Mouse (Mus musculus): ENCODE results near the gene Rhob.
"Not testable (repeated sequence)": the region's sequence is repeated elsewhere in the genome, so short reads cannot be mapped to it uniquely, and the experiment has no call there.

The Rhob gene

DNA sequence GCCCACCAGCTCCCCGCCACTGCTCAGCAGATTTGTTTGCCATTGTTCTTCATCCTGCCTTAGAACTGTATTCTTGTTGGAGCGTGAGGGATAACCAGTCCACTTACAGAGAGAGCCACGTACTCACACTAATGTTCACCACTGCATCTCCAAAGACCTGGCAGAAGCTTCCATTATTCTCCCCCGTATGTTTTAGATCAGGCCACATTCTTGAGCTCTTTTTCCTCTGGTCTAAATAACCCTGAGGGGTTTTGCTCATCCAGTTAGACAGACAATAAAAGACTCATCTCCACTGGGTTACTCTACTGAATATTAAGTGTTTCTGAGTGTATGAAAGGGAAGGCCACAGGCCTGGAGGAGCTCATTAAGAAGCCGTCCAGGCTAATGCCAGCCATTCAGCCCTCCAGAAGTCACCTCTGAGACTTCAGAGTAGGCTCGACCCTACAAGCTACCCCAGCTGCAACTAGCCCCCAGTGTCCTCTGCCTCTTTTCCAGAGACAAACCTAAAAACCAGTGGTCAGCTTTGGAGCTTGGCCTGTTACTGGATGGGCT is 24.9 kb downstream of the Rhob start:
- in situ Hi-C loops (cut with MboI, MseI): no loop called here

GRCm38 (mm10) chr12:8472591-8473358 is 27.0 kb downstream of the Rhob start:
- in situ Hi-C loops (cut with MboI, MseI): no loop called here

GRCm38 (mm10) chr12:8472051-8472450 is 27.8 kb downstream of the Rhob start:
- in situ Hi-C loops (cut with MboI, MseI): no loop called here

DNA sequence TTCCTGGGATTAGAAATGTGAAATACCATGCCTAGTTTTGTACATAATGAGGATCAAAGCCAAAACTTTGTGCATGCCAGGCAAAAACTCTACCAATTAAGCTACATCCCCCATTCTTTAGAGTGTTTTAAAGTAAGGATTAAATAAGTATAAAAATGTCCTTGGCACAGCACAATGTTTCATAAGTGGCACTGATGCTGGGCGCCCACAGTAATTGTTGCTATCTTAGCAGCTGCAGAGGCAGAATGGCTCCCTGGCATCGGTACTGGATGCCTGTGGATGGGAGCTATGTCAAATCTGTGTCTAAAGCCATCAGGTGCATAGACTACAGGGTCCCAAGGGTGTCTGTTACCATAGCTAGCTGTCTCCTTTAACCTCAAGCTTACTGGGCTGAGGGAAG is 28.8 kb downstream of the Rhob start:
- in situ Hi-C loops (cut with MboI, MseI): no loop called here

DNA sequence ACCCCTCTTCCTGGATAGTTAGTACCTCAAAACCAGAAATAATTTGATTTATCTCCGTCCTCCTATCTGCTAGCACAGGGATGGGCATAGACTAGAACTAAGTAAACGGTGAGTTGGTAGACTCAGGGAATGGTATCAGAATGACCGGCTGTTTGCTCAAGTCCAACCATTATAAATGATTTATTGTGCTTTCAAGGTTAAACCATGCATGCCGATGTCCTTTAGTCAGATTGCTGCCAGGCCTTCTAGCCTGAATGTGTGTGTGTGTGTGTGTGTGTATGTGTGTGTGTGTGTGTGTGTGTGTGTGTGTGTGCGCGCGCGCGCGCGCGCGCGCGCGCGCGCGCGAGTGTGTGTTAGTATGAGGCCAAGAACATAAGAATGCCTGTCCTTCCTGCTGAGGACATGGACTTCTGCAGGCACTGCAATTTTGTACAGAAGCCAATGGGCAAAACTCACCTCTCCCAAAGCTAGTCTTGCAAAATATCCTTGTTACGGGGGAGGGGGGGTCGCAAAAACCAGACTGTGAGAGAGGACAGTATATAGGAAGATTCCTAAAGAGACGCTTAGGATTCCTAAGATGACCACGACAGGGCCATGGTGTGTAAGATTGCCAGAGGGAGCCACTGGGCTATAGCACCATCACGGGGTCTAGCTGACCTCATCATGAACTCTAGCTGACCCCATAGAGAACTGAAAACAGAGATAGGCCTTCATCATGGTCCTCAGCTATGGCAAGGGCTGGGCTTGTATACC is 29.9 kb downstream of the Rhob start:
- in situ Hi-C loops (cut with MboI, MseI): no loop called here

DNA sequence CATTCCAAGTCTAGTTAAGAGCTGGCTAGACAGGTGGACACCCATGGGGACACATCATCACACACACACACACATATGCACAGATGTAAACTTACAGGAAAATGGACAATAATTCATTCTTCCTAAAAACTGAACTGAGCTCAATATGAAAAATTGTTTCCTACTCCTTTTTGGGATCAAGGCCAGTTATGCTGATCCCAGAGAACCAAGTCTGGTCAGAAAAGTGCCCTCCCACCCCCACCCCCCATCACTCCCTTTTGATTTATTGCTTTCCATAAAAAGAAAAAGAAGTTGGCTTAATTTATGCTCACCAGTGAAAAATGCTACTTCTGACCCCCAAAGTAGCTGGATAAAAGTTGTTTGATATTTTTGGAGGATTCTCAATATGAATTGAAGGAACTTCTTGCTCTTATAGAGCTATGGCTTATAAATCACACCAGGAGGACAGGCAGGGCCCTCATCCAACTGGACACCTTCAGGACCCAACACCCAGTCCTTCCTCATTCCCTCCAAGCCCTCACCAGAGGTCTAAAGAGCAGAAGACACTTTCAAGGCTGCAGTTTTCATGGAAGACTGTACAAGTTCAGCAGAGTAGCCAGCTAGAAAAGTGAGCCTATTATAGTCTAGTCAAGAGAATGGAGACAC is 31.5 kb downstream of the Rhob start:
- in situ Hi-C loops (cut with MboI, MseI): no loop called here

DNA sequence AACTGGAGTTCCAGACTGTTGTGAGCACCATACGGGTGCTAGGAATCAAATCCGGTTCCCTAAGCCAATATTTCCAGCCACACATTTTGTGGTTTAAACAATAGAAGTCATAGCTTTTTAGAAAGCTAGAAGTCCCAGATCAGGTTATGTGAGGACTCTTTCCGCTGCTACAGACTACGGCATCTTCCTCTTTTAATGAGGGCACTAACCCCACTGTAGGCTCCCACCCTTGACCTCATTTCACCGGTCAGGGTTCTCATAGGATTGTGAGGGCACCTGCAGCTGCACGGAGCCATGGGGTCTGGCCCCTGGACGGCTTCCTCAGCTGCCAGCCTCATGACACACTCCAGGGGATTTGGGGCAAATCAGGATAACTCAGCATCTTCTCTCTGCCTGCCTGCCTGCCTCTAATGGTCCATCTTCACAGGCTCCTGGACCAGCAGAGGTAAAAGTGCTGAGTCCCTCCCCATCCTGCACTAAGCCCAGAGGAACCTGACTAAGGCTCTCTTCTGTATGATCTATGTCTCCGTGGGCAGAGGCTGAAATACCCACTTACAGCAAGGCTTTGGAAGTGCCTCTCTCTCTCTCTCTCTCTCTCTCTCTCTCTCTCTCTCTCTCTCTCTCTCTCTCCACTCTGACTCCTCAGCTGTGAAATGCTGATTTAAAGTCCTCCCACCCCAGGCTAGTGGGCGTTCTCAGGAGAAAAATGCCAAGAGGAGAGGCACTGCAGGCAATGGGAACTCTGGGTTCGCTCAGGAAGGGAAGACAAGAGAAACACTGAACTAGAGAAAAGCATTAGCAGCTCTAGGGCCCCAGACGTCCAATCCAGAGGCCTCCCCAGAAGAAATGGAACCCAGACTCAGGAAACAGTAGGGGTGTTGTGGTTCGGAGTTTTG is 32.5 kb downstream of the Rhob start:
- in situ Hi-C loops (cut with MboI, MseI): no loop called here

GRCm38 (mm10) chr12:8465680-8466079 is 34.1 kb downstream of the Rhob start:
- in situ Hi-C loops (cut with MboI, MseI): no loop called here

- in situ Hi-C loops (cut with MboI, MseI): no loop called here
Measured at GRCm38 (mm10) chr12:8464961-8465360, 34.8 kb downstream of the Rhob start.

- in situ Hi-C loops (cut with MboI, MseI): no loop called here
Measured at GRCm38 (mm10) chr12:8463599-8464160, 36.1 kb downstream of the Rhob start.

DNA sequence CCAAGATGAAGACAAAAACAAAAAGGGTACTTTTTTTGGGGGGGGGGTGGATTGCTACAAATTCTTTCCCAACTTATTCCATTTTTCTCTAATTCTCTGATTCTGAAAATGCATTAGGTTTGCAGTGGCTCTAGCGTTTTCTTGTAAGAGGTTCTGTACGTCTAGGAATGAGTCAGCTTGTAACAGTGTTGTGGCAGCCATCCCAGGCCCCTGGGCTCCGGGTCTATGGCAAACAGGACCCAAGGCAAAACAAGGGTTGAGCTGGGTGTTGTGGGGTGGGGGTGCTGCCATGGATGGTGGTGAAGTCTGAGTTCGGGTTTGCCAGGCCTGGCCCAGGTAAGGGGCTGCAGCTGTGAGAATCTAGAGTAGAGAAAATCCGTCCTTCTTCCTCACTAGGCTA is 37.3 kb downstream of the Rhob start:
- in situ Hi-C loops (cut with MboI, MseI): no loop called here

GRCm38 (mm10) chr12:8461575-8461974 is 38.2 kb downstream of the Rhob start:
- in situ Hi-C loops (cut with MboI, MseI): not testable (repeated sequence)

DNA sequence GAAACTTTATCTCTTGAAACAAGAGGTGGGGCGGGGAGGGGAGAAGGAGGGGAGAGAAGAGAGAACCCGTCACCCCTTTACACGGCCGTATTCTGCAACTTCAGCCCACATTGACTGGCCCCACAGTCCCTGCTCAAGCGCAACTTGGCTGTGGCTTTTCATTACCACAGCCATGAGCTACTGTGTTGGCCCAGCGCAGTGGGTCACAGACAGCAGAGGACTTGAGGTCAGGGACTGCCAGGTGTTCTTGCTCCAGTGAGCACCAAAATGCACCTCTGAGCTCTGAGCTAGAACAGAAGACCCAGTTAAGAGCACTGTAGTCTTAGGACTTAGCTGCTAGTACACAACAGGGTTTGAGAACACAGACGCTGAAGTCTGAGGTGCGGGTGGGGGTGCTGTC is 41.4 kb downstream of the Rhob start:
- in situ Hi-C loops (cut with MboI, MseI): no loop called here

DNA sequence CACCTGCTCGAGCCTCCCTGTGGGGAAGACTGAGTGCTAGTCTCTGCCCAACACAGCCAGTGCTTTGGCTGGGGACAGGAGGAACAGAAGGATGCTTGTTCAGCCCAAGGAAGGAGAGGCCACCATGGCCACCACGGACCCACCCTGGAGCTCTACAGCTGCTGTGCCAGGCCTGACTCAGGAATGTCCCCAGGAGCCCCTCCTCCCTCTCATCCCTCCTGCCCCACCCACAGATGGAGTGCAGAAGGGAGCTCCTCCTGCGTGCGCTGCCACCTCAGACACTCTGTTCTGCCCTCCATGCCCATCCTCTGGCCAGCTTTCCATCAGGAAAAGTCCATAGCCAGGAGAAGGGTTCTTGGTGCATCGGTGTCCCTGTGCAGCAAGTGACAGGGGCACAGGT is 42.8 kb downstream of the Rhob start:
- in situ Hi-C loops (cut with MboI, MseI): no loop called here

DNA sequence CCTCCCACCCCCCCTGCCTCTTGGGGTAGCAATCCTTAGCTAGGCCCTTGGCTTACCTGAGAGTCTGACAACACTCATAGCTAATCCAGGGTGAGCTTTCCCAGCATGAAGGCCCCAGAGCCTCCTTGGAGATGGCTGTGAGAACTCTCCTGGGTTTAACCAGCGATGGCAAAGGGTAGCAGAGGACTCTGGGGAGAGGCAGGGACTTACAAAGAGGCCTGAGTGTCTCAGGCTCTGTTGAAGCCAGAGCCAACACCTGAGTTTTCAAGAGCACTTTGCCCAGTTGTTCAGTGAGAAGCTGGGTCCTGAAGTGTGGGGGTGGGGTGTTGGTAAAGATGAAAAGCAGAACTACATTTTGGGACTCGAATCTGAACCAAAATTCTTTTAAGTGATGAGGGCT is 44.8 kb downstream of the Rhob start:
- in situ Hi-C loops (cut with MboI, MseI): no loop called here

GRCm38 (mm10) chr12:8454487-8454886 is 45.3 kb downstream of the Rhob start:
- in situ Hi-C loops (cut with MboI, MseI): no loop called here

GRCm38 (mm10) chr12:8452766-8453621 is 46.8 kb downstream of the Rhob start:
- in situ Hi-C loops (cut with MboI, MseI): no loop called here

- in situ Hi-C loops (cut with MboI, MseI): no loop called here
Measured at GRCm38 (mm10) chr12:8451571-8452485, 48.0 kb downstream of the Rhob start.

DNA sequence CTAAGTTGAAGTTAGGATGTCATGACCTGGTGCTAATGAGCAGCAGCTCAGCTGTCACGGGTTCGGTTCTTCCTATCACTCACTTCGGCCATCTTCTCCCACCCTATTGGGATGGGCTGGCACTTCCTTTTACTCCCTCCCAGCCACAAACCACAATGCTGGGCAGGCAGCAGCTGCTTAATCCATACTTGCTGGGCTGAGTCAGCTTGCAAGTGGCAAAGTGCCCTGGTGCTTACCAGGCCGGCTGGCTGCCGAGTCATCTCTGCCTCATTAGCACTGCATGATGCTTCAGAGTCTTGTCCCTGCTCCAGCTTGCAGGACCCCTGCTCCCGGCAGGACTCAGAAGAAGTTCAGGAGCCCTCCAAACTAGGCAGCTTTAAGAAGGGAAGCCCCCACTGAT is 49.2 kb downstream of the Rhob start:
- in situ Hi-C loops (cut with MboI, MseI): no loop called here

Data from T-helper 1 cell (primary cell).